Mouse (Mus musculus): Measurements from ENCODE around the gene N4bp2l2. TPM values are rescaled to one million over a fixed set of nuclear protein-coding genes. Genes with fewer than 3 reads are reported as not detected.
"Not testable (repeated sequence)": the region's sequence is repeated elsewhere in the genome, so short reads cannot be mapped to it uniquely, and the experiment has no call there.

The N4bp2l2 gene
- polyA plus RNA-seq, 1 experiment from 2014 or later, result 43.9 TPM

DNA sequence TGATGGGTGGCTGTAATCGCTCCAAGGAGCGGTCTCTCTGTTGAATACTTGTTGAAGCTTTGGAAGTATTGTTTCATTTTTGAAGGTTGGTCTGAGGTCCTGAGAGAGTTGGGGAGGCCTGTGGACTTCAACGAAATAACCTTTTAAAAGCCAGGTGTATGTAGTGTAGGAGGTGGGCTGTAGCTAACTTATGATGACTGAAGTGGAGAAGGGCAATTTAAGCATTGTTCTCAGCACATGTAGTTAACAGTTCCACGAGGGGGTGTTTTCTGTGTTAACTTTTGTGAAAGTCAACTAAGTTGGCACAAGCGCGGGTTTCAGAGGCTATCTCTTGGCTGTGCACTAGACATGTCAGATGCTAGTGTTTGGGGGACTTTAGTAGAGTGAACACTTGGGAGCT, 8.9 kb upstream of the N4bp2l2 start:
- no peak for DNase-seq (ENCODE audit: low spot score)

GRCm38 (mm10) chr5:150673880-150674621, 8.1 kb upstream of the N4bp2l2 start:
- Histone ChIP-seq H3K4me1 (replicated peaks; ENCODE audit: control insufficient read depth, insufficient read depth, low read length) (peaks cover 4% of the 10 kb centered on the region), H3K4me2 (ENCODE audit: low read length) (peak overlapping the region; percentile 65), H3K36me3 (ENCODE audit: control insufficient read depth, insufficient read depth, low read length) (no peaks in the 10 kb centered on the region), H3K4me3 (ENCODE audit: low read depth, low read length) (peak overlapping the region; percentile 72), H3K9me3 (ENCODE audit: control insufficient read depth, low read length) (no peaks in the 10 kb centered on the region), H3K9ac (ENCODE audit: low read length) (peak overlapping the region; percentile 94), H3K27me3 (replicated peaks; ENCODE audit: control insufficient read depth, insufficient read depth, low read length) (no peaks in the 10 kb centered on the region), H3K27ac (ENCODE audit: low read depth) (peak overlapping the region; percentile 93)
- DNase-seq (ENCODE audit: low spot score), result peak; percentile 75
- no peak; the same call in 1 of the 2 replicates for ATAC-seq (replicated peaks; ENCODE audit: low FRiP score, low TSS enrichment, low read depth)
- WGBS, result 1% methylated on average over 70 of the region's 91 CpGs

More for the DNA sequence above, 8.9 kb upstream of the N4bp2l2 start:
- H3K4me1 ChIP-seq (replicated peaks; ENCODE audit: control insufficient read depth, insufficient read depth, low read length), result peaks cover 4% of the 10 kb centered on the region
- peak overlapping the region; percentile 72 for H3K4me3 ChIP-seq (ENCODE audit: low read depth, low read length)
- H3K9ac ChIP-seq (ENCODE audit: low read length), result peak overlapping the region; percentile 94
- 47% methylated on average over 6 of the region's 6 CpGs for WGBS
- H3K36me3 ChIP-seq (ENCODE audit: control insufficient read depth, insufficient read depth, low read length), result no peaks in the 10 kb centered on the region
- H3K4me2 ChIP-seq (ENCODE audit: low read length), result peak overlapping the region; percentile 65
- no peak overlapping the region for H3K27ac ChIP-seq (ENCODE audit: low read depth)
- no peaks in the 10 kb centered on the region for H3K9me3 ChIP-seq (ENCODE audit: control insufficient read depth, low read length)
- no peak for ATAC-seq (replicated peaks; ENCODE audit: low FRiP score, low TSS enrichment, low read depth)
- no peaks in the 10 kb centered on the region for H3K27me3 ChIP-seq (replicated peaks; ENCODE audit: control insufficient read depth, insufficient read depth, low read length)

GRCm38 (mm10) chr5:150673153-150673835, 7.3 kb upstream of the N4bp2l2 start, which contains the start of gene Pds5b:
Gene Pds5b (plus strand): TSS chr5:150673739.
- ATAC-seq (replicated peaks; ENCODE audit: low FRiP score, low TSS enrichment, low read depth) (peak; percentile 96), DNase-seq (ENCODE audit: low spot score) (peak; percentile 95)
- Histone ChIP-seq H3K9me3 (ENCODE audit: control insufficient read depth, low read length) (no peaks in the 10 kb centered on the region), H3K27me3 (replicated peaks; ENCODE audit: control insufficient read depth, insufficient read depth, low read length) (no peaks in the 10 kb centered on the region), H3K9ac (ENCODE audit: low read length) (peak within 1 kb of the TSS; percentile 94), H3K27ac (ENCODE audit: low read depth) (peak within 1 kb of the TSS; percentile 93), H3K36me3 (ENCODE audit: control insufficient read depth, insufficient read depth, low read length) (no peaks in the 10 kb centered on the region), H3K4me2 (ENCODE audit: low read length) (peak within 1 kb of the TSS; percentile 65), H3K4me1 (replicated peaks; ENCODE audit: control insufficient read depth, insufficient read depth, low read length) (peaks cover 4% of the 10 kb centered on the region), H3K4me3 (ENCODE audit: low read depth, low read length) (peak within 1 kb of the TSS; percentile 72)
- 15% methylated on average over 46 of the region's 49 CpGs for WGBS

- peaks cover 4% of the 10 kb centered on the region for H3K4me1 ChIP-seq (replicated peaks; ENCODE audit: control insufficient read depth, insufficient read depth, low read length)
- H3K27ac ChIP-seq (ENCODE audit: low read depth), result no peak overlapping the region
- H3K4me2 ChIP-seq (ENCODE audit: low read length), result no peak overlapping the region
- H3K27me3 ChIP-seq (replicated peaks; ENCODE audit: control insufficient read depth, insufficient read depth, low read length), result no peaks in the 10 kb centered on the region
- ATAC-seq (replicated peaks; ENCODE audit: low FRiP score, low TSS enrichment, low read depth), result no peak
- H3K9me3 ChIP-seq (ENCODE audit: control insufficient read depth, low read length), result no peaks in the 10 kb centered on the region
- WGBS, result 88% methylated on average over 7 of the region's 7 CpGs
- no peak overlapping the region for H3K4me3 ChIP-seq (ENCODE audit: low read depth, low read length)
- no peaks in the 10 kb centered on the region for H3K36me3 ChIP-seq (ENCODE audit: control insufficient read depth, insufficient read depth, low read length)
- DNase-seq (ENCODE audit: low spot score), result no peak
- no peak overlapping the region for H3K9ac ChIP-seq (ENCODE audit: low read length)
Measured at GRCm38 (mm10) chr5:150672343-150672742, 6.4 kb upstream of the N4bp2l2 start.

GRCm38 (mm10) chr5:150668731-150669130, 2.7 kb upstream of the N4bp2l2 start:
- no peak overlapping the region for H3K4me3 ChIP-seq (ENCODE audit: low read depth, low read length)
- no peak overlapping the region for H3K27ac ChIP-seq (ENCODE audit: low read depth)
- H3K4me2 ChIP-seq (ENCODE audit: low read length), result no peak overlapping the region
- H3K36me3 ChIP-seq (ENCODE audit: control insufficient read depth, insufficient read depth, low read length), result no peaks in the 10 kb centered on the region
- DNase-seq (ENCODE audit: low spot score) (no peak), ATAC-seq (replicated peaks; ENCODE audit: low FRiP score, low TSS enrichment, low read depth) (no peak)
- no peaks in the 10 kb centered on the region for H3K27me3 ChIP-seq (replicated peaks; ENCODE audit: control insufficient read depth, insufficient read depth, low read length)
- no peak overlapping the region for H3K9ac ChIP-seq (ENCODE audit: low read length)
- 59% methylated on average over 4 of the region's 4 CpGs for WGBS
- no peaks in the 10 kb centered on the region for H3K4me1 ChIP-seq (replicated peaks; ENCODE audit: control insufficient read depth, insufficient read depth, low read length)
- no peaks in the 10 kb centered on the region for H3K9me3 ChIP-seq (ENCODE audit: control insufficient read depth, low read length)

- Histone ChIP-seq H3K4me3 (ENCODE audit: low read depth, low read length) (peak overlapping the region; percentile 99), H3K27ac (ENCODE audit: low read depth) (peak overlapping the region; percentile 98), H3K36me3 (ENCODE audit: control insufficient read depth, insufficient read depth, low read length) (peaks cover 20% of the 10 kb centered on the region), H3K4me2 (ENCODE audit: low read length) (peak overlapping the region; percentile 84), H3K9ac (ENCODE audit: low read length) (peak overlapping the region; percentile 93), H3K27me3 (replicated peaks; ENCODE audit: control insufficient read depth, insufficient read depth, low read length) (no peaks in the 10 kb centered on the region), H3K4me1 (replicated peaks; ENCODE audit: control insufficient read depth, insufficient read depth, low read length) (no peaks in the 10 kb centered on the region; the same call in 1 of the 2 replicates), H3K9me3 (ENCODE audit: control insufficient read depth, low read length) (no peaks in the 10 kb centered on the region)
- peak; percentile 93 for DNase-seq (ENCODE audit: low spot score)
- under 1% methylated on average over 52 of the region's 52 CpGs for WGBS
- peak; percentile 98 for ATAC-seq (replicated peaks; ENCODE audit: low FRiP score, low TSS enrichment, low read depth)
Measured at GRCm38 (mm10) chr5:150665132-150665954, 640 bp downstream of the N4bp2l2 start.

- peaks cover 23% of the 10 kb centered on the region for H3K36me3 ChIP-seq (ENCODE audit: control insufficient read depth, insufficient read depth, low read length)
- no peak for ATAC-seq (replicated peaks; ENCODE audit: low FRiP score, low TSS enrichment, low read depth)
Measured at GRCm38 (mm10) chr5:150664794-150665131, 1.2 kb downstream of the N4bp2l2 start.

DNA sequence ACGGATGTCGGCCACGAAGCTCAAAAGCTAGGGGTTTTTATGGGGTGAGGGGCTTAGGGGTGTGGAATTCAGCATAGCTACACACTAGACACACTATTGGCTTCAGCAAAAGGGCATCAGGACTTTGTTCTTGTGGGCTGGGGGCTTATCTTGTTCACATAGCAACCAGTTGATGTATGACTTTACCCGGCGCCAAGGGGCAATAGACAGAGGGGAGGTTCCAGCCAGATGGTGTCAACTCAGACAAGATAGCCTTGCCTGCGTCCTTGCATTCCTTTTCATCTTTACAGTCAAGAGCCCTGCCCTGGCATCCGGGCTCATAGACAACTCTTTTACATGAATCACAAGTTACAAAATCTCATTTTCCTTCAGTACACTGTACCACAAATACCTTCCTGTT, 2.1 kb downstream of the N4bp2l2 start:
- Histone ChIP-seq H3K4me2 (ENCODE audit: low read length) (peak overlapping the region; percentile 84; the same call in 1 of the 2 replicates), H3K36me3 (ENCODE audit: control insufficient read depth, insufficient read depth, low read length) (peaks cover 23% of the 10 kb centered on the region)
- not testable (repeated sequence) for H3K4me1 ChIP-seq (replicated peaks; ENCODE audit: control insufficient read depth, insufficient read depth, low read length); ATAC-seq (replicated peaks; ENCODE audit: low FRiP score, low TSS enrichment, low read depth); H3K9me3 ChIP-seq (ENCODE audit: control insufficient read depth, low read length); H3K27ac ChIP-seq (ENCODE audit: low read depth); H3K27me3 ChIP-seq (replicated peaks; ENCODE audit: control insufficient read depth, insufficient read depth, low read length); DNase-seq (ENCODE audit: low spot score); H3K4me3 ChIP-seq (ENCODE audit: low read depth, low read length); H3K9ac ChIP-seq (ENCODE audit: low read length)
- 61% methylated on average over 7 of the region's 7 CpGs for WGBS

More at GRCm38 (mm10) chr5:150664794-150665131, 1.2 kb downstream of the N4bp2l2 start:
- DNase-seq (ENCODE audit: low spot score), result no peak
- under 1% methylated on average over 10 of the region's 10 CpGs for WGBS
- H3K4me3 ChIP-seq (ENCODE audit: low read depth, low read length), result peak overlapping the region; percentile 99
- H3K4me2 ChIP-seq (ENCODE audit: low read length), result peak overlapping the region; percentile 84
- H3K9me3 ChIP-seq (ENCODE audit: control insufficient read depth, low read length), result no peaks in the 10 kb centered on the region
- H3K4me1 ChIP-seq (replicated peaks; ENCODE audit: control insufficient read depth, insufficient read depth, low read length), result no peaks in the 10 kb centered on the region; the same call in 1 of the 2 replicates
- H3K9ac ChIP-seq (ENCODE audit: low read length), result peak overlapping the region; percentile 93
- H3K27me3 ChIP-seq (replicated peaks; ENCODE audit: control insufficient read depth, insufficient read depth, low read length), result no peaks in the 10 kb centered on the region
- peak overlapping the region; percentile 98 for H3K27ac ChIP-seq (ENCODE audit: low read depth)

Data from intestine, embryonic 14.5 days (tissue).